Comparison of ENCODE assay signal across 16 mouse cellular contexts in the genomic region with DNA sequence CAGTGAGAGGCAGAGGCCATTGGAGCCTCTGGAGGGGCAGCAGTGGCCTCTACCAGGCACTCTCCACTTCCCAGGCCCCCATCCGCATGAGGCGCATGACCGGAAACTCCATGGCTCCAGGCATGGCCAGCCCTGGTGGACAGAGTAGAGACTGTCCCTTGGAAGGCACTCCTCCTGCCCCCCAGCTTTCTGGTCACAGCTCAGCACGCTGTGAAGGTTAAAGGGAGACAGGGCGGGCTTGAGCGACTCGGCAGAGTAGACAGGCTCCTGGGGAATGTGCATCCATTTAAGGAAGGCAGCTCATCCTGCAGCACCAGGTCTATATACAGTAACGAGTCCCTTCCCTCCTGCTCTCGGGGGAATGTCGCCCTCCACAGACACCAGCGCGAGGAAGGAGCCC.
DNase-seq lines count a peak whose midpoint lies in the region; ATAC-seq and TF ChIP-seq lines count a peak whose summit lies in the region.
"Had no signal": no experiment of that assay in that cellular context is flagged by ENCODE, and none has a peak within 500 bp of the region (broad histone marks: within the 10 kb centered on the region; RNA-seq: fewer than 3 reads in every experiment).

No protein-coding gene starts in this region.

- peaks cover 20 to 34% of the 10 kb centered on the region in 2 experiments for H3K4me1 ChIP-seq in heart, embryonic 14.5 days (ENCODE audit: control insufficient read depth in 2 of 2, insufficient read depth in 2 of 2, low read length in 2 of 2)
- H3K4me1 ChIP-seq in intestine, embryonic 14.5 days (replicated peaks; ENCODE audit: control insufficient read depth, insufficient read depth, low read length): peaks cover 5% of the 10 kb centered on the region; the same call in 1 of the 2 replicates
- peaks cover 39% of the 10 kb centered on the region for H3K4me1 ChIP-seq in kidney, embryonic 15.5 days
- H3K4me1 ChIP-seq in small intestine, adult 2 months (ENCODE audit: control insufficient read depth, insufficient read depth, insufficient read length, low read length): peaks cover 4% of the 10 kb centered on the region

- no peak for TF ChIP-seq CTCF in small intestine, adult 2 months (IDR thresholded peaks at IDR 0.05; ENCODE audit: extremely low read depth, insufficient read length, insufficient replicate concordance, low read depth, low read length)

- peak; percentile 68 for ATAC-seq in heart, embryonic 14.5 days (ENCODE audit: insufficient number of reproducible peaks, insufficient read depth, low FRiP score, low read depth)
- no peak for ATAC-seq in intestine, embryonic 14.5 days (replicated peaks; ENCODE audit: low FRiP score, low TSS enrichment, low read depth)
- ATAC-seq in kidney, embryonic 15.5 days (replicated peaks; ENCODE audit: low FRiP score): peak; percentile 61
- ATAC-seq: hindbrain, embryonic 16.5 days had no signal

- H3K4me3 ChIP-seq in heart, embryonic 14.5 days (ENCODE audit: control insufficient read depth in 1 of 2, insufficient read depth in 1 of 2, low read depth in 1 of 2, low read length in 2 of 2): peak overlapping the region; percentile 20 to 21; a peak in 2 of 4 replicates
- H3K4me3 ChIP-seq in intestine, embryonic 14.5 days (ENCODE audit: low read depth, low read length): no peak overlapping the region
- H3K4me3 ChIP-seq in kidney, embryonic 15.5 days (replicated peaks): no peak overlapping the region
- no peak overlapping the region for H3K4me3 ChIP-seq in small intestine, adult 2 months (ENCODE audit: low read depth, low read length)
- H3K4me3 ChIP-seq: lung, embryonic 15.5 days had no signal

- peak overlapping the region; percentile 90 to 94 for H3K27ac ChIP-seq in heart, embryonic 14.5 days (replicated peaks in 1 of 2; ENCODE audit: control insufficient read depth in 1 of 2, insufficient read depth in 1 of 2, low read depth in 2 of 2, low read length in 2 of 2)
- peak overlapping the region; percentile 84 for H3K27ac ChIP-seq in intestine, embryonic 14.5 days (ENCODE audit: low read depth)
- peak overlapping the region; percentile 56; the same call in 1 of the 2 replicates for H3K27ac ChIP-seq in kidney, embryonic 15.5 days
- H3K27ac ChIP-seq in small intestine, adult 2 months (ENCODE audit: insufficient read depth, low read depth, low read length): peak overlapping the region; percentile 37; the same call in 1 of the 2 replicates

- H3K36me3 ChIP-seq in heart, embryonic 14.5 days (ENCODE audit: control insufficient read depth, insufficient read depth, low read length): peaks cover 24% of the 10 kb centered on the region
- peaks cover 12% of the 10 kb centered on the region for H3K36me3 ChIP-seq in intestine, embryonic 14.5 days (ENCODE audit: control insufficient read depth, insufficient read depth, low read length)
- H3K36me3 ChIP-seq in kidney, embryonic 15.5 days: peaks cover 31% of the 10 kb centered on the region
- H3K36me3 ChIP-seq in small intestine, adult 2 months (ENCODE audit: control insufficient read depth, insufficient read depth, low read length): peaks cover 24% of the 10 kb centered on the region

- no peak for DNase-seq in intestine, embryonic 14.5 days (ENCODE audit: low spot score)
- no peak for DNase-seq in cerebellum, postnatal 25 days
- DNase-seq in layer of hippocampus, postnatal 10 days (ENCODE audit: low spot score in 2 of 2): no peak
- DNase-seq in layer of hippocampus, postnatal 36 days: no peak
- DNase-seq in spleen, postnatal 14 days (ENCODE audit: low spot score in 2 of 2): no peak
- DNase-seq: adrenal gland, postnatal 25 days; cerebellum, postnatal 10 days; gastrocnemius, postnatal 25 days; liver; retina, postnatal 1 day; thymus, postnatal 36 days had no signal

- H3K27me3 ChIP-seq in heart, embryonic 14.5 days (ENCODE audit: control insufficient read depth, insufficient read depth, low read length): no peaks in the 10 kb centered on the region
- H3K27me3 ChIP-seq in intestine, embryonic 14.5 days (replicated peaks; ENCODE audit: control insufficient read depth, insufficient read depth, low read length): no peaks in the 10 kb centered on the region
- H3K27me3 ChIP-seq in kidney, embryonic 15.5 days: no peaks in the 10 kb centered on the region
- no peaks in the 10 kb centered on the region for H3K27me3 ChIP-seq in small intestine, adult 2 months (ENCODE audit: control insufficient read depth, insufficient read depth, low read length)
- H3K27me3 ChIP-seq: lung, embryonic 15.5 days had no signal

- H3K9me3 ChIP-seq in heart, embryonic 14.5 days (ENCODE audit: control insufficient read depth, low read length): no peaks in the 10 kb centered on the region
- no peaks in the 10 kb centered on the region for H3K9me3 ChIP-seq in intestine, embryonic 14.5 days (ENCODE audit: control insufficient read depth, low read length)
- no peaks in the 10 kb centered on the region for H3K9me3 ChIP-seq in kidney, embryonic 15.5 days (replicated peaks)
- H3K9me3 ChIP-seq: lung, embryonic 15.5 days had no signal

- 25% methylated on average over 12 of the region's 12 CpGs for WGBS in heart, embryonic 14.5 days
- 60% methylated on average over 12 of the region's 12 CpGs for WGBS in intestine, embryonic 14.5 days
- WGBS in kidney, embryonic 15.5 days: 48% methylated on average over 12 of the region's 12 CpGs
- WGBS in small intestine, adult 2 months: 86% methylated on average over 12 of the region's 12 CpGs

- peak overlapping the region; percentile 61 for H3K4me2 ChIP-seq in heart, embryonic 14.5 days (ENCODE audit: low read length)
- H3K4me2 ChIP-seq in intestine, embryonic 14.5 days (ENCODE audit: low read length): no peak overlapping the region
- H3K4me2 ChIP-seq in kidney, embryonic 15.5 days: no peak overlapping the region
- H3K4me2 ChIP-seq: lung, embryonic 15.5 days had no signal

- TF ChIP-seq POLR2A in small intestine, adult 2 months (IDR thresholded peaks at IDR 0.05; ENCODE audit: low read depth, low read length): no peak

- H3K9ac ChIP-seq in heart, embryonic 14.5 days (ENCODE audit: low read length): peak overlapping the region; percentile 73
- H3K9ac ChIP-seq in intestine, embryonic 14.5 days (ENCODE audit: low read length): no peak overlapping the region
- no peak overlapping the region for H3K9ac ChIP-seq in kidney, embryonic 15.5 days
- H3K9ac ChIP-seq: lung, embryonic 15.5 days had no signal

Comparison
In these comparisons a context has a peak if more than half of its experiments do, and no peak if none do; other contexts are left out.
1. H3K27ac ChIP-seq: peak in every context shown above with its lines; median percentile 92 in heart, embryonic 14.5 days; 84 in intestine, embryonic 14.5 days; 56 in kidney, embryonic 15.5 days; 37 in small intestine, adult 2 months.
2. H3K4me3 ChIP-seq: peak in heart, embryonic 14.5 days (2 of 2); none in intestine, embryonic 14.5 days (single experiment), kidney, embryonic 15.5 days (single experiment) and small intestine, adult 2 months (single experiment).